Mouse (Mus musculus) embryo, embryonic 10 days (tissue): ENCODE measurements at regions not wholly inside any gene's neighbourhood (a gene's known extent, or its start where the extent isn't known, plus 50 kb on each side); places are given as distances from the start of the nearest gene placed in this dataset.

ENCODE experiments used
- DNase-seq: peaks from one replicate; pipeline ENCODE4 v3.0.0-alpha.2; 2015; ENCODE audit warnings: low spot score

- DNase-seq: no peak
Measured at GRCm38 (mm10) chr9:73173589-73174247, 60.5 kb downstream of the Rsl24d1 start.

- no peak for DNase-seq
Measured at GRCm38 (mm10) chr9:73176645-73177044, 63.4 kb downstream of the Rsl24d1 start.

GRCm38 (mm10) chr9:73183356-73183755 lies 70.1 kb downstream of the Rsl24d1 start:
- no peak for DNase-seq

GRCm38 (mm10) chr9:73184908-73185307 lies 71.7 kb downstream of the Rsl24d1 start:
- DNase-seq: no peak

- DNase-seq: peak; percentile 11
Measured at GRCm38 (mm10) chr9:73192271-73192785, 79.1 kb downstream of the Rsl24d1 start.

DNA sequence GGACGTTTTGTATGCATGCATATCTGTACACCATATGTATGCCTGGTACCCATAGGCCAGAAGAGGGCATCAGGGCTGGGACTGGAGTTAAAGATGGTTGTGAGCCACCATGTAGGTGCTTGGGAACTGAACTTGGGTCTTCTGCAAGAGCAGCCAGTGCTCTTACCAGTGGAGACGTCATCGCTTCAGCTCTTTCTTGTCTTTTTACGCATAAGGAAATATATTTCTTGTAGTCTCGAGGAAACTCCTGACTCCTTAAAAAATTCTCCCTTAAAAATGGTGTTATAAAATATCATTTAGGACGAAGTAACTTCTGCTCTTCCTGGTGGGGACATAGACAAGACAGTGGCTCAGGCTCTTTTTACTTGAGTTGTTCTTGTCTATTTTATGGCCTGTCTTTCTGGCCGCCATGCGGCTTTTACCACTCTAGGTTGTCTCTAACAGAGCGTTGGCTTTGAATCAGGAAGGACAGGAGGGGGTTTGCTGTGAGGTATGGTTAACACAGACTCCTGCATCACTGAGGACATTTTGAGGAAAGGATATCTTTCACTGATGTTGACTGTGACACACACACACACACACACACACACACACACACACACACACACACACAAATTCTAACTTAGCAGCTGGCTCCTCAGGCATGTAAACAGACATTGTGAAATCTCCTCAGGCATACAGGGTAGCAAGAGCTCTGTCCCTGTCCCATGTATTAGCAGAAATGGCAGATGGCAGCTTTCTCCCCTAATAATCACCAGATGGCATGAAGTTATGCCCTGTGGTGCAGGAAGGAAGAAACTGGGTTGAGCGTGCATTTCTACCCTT lies 85.2 kb downstream of the Rsl24d1 start:
- no peak for DNase-seq

DNA sequence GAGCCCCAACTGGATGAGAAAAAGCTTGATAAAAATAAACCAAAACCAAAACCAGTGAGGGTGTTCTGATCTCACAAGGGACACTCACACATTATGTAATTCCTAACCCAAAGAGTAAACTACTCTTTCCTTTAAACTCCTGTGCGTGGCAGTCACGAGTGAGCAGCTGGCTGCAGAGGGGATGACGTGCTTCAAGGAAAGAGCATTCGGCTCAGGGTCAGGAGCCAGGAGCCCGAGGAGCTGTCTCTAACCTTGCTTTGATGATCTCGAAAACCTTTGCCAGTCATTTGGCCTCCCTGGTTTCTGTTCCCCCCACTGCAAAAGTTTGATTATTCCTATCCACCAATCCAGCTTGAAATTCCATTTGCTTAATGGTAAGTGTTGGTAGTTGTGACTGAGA lies 109.9 kb downstream of the Rsl24d1 start:
- no peak for DNase-seq

GRCm38 (mm10) chr9:73240188-73240587 lies 127.0 kb downstream of the Rsl24d1 start:
- DNase-seq: no peak

DNA sequence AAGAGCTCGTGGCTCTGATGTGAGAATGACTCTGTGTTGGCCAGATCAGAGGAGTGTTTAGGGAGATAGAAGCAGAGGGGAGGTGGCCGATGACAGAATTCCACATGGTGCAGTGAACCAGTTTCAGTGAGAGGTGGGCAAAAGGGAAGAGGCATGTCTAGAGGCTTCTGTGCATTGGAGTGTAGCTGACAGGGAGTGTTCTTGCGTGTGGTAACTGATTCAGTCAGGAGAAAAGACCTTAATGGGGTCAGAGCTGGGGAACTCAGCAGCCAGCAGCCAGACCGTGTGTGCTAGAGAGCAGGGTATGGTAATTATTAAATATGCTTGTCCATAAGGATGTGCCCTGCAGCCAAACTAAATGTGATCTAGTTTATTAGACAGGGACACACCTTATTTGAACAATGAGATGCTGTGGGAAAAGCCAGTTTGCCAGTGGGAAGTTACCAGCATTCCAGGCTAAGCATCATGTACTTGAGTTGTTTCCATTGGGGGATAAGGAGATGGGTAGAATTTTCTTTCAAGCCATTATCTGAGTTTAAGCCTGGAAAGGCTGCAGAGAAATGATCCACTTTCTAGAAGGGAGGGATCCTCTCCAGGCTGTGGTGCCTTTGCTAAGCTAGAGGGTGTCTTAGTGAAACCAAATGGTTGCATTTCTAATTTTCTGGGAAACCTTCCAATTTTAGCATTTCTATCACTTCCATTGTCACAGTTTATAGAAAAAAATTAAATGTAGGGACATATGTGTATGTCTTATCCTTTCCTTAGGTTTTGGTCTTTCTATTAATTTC lies 129.5 kb downstream of the Rsl24d1 start:
- DNase-seq: no peak

DNA sequence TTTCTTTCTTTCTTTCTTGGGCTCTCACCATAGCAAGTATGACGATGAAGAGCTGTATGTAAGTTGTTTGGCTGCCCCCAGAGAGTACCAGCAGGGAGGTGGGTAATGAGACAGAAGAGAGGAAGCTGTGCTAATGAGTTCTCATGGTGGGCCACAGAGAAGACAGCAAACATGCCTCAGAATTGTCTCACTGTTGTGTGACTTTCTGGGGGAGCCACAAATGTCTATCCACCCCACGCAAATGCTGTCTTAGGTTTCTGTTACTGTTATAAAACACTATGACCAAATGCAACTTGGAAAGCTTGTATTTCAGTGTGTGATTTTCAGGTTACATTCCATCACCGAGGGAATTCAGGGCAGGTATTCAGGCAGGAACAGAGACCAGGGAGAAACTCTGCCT lies 131.0 kb downstream of the Rsl24d1 start:
- no peak for DNase-seq

DNA sequence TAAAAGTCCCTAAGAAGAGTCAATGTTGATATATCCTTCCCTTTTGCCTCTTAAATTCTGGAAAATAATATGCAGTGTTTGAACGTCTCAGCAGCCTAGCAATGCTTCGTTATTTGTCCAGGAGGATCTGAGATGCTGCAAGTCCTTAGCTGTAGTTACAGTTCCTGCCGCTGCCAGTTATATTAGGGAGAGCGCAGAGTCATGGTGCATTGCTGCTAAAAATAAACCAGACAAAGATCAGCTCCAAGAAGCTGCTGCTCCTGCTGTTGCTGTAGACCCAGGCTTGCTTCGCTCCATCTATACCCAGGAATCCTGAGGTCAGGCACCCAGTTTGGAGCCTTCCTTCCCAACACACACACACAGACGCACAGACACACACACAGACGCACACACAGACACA lies 132.3 kb downstream of the Rsl24d1 start:
- DNase-seq: no peak

DNA sequence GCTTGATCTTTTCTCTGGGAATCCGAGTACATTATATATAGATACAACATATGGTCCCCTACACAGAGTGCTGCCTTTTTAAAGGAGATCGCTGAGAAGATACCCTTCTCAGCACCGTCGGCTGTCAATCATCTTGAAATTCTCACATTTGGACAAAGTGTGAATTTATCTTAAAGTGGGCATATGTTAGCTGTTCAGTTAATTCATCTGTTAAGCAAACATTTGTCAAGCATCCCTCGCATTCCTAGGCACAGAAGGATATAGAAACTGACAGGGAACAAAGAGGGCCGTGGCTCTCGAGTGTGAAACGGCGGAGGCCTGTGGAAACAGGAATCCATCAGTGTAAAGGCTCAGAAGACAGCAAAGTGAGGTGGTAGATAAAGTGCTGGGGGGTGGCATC lies 144.9 kb downstream of the Rsl24d1 start:
- no peak for DNase-seq

- DNase-seq: no peak
Measured at GRCm38 (mm10) chr9:73258640-73259039, 145.4 kb downstream of the Rsl24d1 start.

GRCm38 (mm10) chr9:73262711-73263110 lies 149.5 kb downstream of the Rsl24d1 start:
- peak; percentile 65 for DNase-seq

GRCm38 (mm10) chr9:73270249-73270648 lies 157.0 kb downstream of the Rsl24d1 start:
- no peak for DNase-seq

DNA sequence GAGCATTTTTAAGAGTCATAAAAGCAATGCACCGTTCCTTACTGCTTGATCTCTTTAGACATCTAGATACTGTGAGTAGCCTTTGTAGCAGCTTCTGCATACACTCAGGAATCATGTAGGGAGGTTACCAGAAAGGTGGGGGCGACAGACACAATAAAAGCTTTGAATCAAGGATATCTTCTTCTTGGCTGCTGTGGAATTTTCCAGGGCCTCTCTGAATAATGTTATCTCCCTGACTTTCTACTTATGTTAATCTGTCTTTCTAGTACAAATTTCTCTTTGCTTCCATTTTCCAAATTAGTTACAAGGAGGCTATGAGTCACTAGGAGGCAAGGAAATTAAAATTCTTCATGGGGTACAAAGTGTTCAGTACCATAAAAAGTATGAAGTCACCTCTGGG lies 159.4 kb downstream of the Rsl24d1 start:
- DNase-seq: no peak

- DNase-seq: no peak
Measured at GRCm38 (mm10) chr9:73273681-73274080, 160.5 kb downstream of the Rsl24d1 start.

DNA sequence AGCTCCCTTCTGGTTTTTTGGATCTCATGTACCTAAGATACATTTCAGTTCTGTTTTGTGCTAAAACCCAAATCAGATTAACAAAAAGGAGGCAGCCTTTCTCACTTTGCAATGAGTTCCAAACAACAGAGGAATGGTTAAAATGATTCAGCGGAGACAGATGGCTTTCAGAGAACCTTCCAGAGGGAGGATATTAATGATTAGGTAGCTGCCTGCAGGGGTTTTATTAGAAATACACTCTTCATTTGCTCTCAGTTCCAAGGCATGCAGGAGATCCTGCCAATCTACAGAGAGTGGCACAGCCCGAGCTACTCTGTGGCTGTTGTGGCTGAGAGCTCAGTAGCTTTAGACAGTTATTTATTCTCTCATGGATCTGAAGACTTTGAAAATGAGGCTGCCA lies 162.4 kb downstream of the Rsl24d1 start:
- no peak for DNase-seq

DNA sequence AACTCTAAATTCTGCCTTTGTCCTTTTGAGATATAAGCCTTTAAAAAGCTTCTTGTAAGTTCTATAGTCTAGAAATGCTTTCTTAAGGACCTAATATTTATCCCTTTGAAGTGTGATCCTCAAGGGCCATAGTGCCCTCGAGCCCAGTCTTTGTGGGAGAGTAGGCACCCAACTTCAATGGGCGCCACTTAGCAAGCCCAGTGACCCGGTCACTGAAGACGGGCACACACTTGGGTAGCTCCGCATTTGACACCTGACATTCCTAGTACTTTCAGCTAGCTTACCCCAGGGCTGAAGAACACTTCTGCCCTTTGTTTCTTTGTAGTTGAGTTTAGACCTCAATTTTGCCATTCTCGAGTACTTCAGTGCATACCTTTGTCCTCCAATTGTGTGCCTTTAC lies 182.1 kb downstream of the Rsl24d1 start:
- DNase-seq: no peak

- peak; percentile 24 for DNase-seq
Measured at GRCm38 (mm10) chr9:73302156-73302918, 189.1 kb downstream of the Rsl24d1 start.

DNA sequence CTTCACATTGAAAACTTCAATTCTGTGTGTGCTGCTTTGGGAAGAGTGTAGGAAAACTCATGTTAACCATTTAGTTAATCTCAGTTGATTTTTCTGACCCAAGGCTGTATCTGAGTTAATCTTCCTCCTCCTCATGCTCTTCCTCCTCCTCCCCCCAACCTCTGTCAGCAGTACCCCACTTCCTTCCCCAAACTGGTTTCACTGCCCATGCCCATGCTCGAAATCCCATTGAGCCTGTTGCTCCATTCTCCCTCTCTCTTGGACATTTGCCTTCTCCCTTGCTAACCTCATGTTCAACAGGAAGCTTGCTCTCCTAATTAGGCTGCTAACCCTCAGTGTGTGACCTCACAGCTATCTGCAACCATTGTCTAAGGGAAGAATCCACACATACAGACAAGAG lies 203.8 kb downstream of the Rsl24d1 start:
- DNase-seq: no peak
